Mouse (Mus musculus): ENCODE data around the gene Sema3b. TPM values are rescaled to one million over a fixed set of nuclear protein-coding genes. Genes with fewer than 3 reads are reported as not detected.

Gene Sema3b
- polyA plus RNA-seq, 1 experiment = 3.9 TPM

- H3K4me1 ChIP-seq (ENCODE audit: control insufficient read depth, insufficient read depth, low read length) = peaks cover 36% of the 10 kb centered on the region
- DNase-seq = no peak
- no peak for TF ChIP-seq CTCF (IDR thresholded peaks at IDR 0.05; ENCODE audit: borderline replicate concordance, insufficient read depth, low read depth, low read length)
- TF ChIP-seq POLR2A (IDR thresholded peaks at IDR 0.05; ENCODE audit: borderline replicate concordance, insufficient read depth, low read length) = no peak
- H3K4me3 ChIP-seq (replicated peaks; ENCODE audit: insufficient read depth, low read depth, low read length) = no peak overlapping the region
- WGBS = 72% methylated on average over 9 of the region's 9 CpGs
- H3K27me3 ChIP-seq (ENCODE audit: control insufficient read depth, insufficient read depth, low read length) = no peaks in the 10 kb centered on the region
- no peak overlapping the region for H3K27ac ChIP-seq (ENCODE audit: insufficient read depth, low read length)
These were observed 22.3 kb upstream of the Sema3b start for GRCm38 (mm10) chr9:107631311-107631826.

- Histone ChIP-seq H3K4me1 (ENCODE audit: control insufficient read depth, insufficient read depth, low read length) (peaks cover 41% of the 10 kb centered on the region), H3K4me3 (replicated peaks; ENCODE audit: insufficient read depth, low read depth, low read length) (no peak overlapping the region), H3K27ac (ENCODE audit: insufficient read depth, low read length) (no peak overlapping the region), H3K27me3 (ENCODE audit: control insufficient read depth, insufficient read depth, low read length) (no peaks in the 10 kb centered on the region)
- 62% methylated on average over 4 of the region's 4 CpGs for WGBS
- DNase-seq = peak; percentile 46 to 56
- TF ChIP-seq POLR2A (IDR thresholded peaks at IDR 0.05; ENCODE audit: borderline replicate concordance, insufficient read depth, low read length) (no peak), CTCF (IDR thresholded peaks at IDR 0.05; ENCODE audit: borderline replicate concordance, insufficient read depth, low read depth, low read length) (no peak)
These were observed 21.5 kb upstream of the Sema3b start for GRCm38 (mm10) chr9:107630576-107630975.

DNA sequence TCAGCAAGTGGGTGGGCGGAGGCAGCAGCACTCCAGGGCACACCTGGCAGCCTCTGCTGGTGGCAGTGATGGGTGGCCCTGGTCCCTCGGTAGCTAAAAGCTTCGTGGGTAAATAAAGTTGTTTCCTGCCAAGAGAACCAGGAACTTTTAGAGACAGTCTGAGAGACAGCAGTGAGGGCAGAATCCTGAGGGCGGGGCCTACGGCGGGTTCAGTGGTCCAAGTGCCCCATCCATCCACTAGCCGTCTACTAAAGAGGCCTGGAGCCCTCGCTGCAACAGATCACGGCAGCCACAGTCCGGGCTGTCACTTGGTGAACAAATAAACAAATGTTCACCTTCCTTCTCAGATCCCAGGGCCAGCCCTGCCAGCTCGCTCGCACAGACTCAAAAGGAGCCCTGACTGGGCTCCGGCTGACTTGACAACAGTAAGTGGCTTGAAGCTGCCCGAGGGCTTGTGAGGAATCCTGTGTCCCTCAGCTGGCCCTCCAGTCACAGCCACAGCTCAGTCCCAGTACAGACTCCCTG lies 20.9 kb upstream of the Sema3b start:
- Histone ChIP-seq H3K27me3 (ENCODE audit: control insufficient read depth, insufficient read depth, low read length) (no peaks in the 10 kb centered on the region), H3K4me1 (ENCODE audit: control insufficient read depth, insufficient read depth, low read length) (peaks cover 45% of the 10 kb centered on the region), H3K27ac (ENCODE audit: insufficient read depth, low read length) (no peak overlapping the region), H3K4me3 (replicated peaks; ENCODE audit: insufficient read depth, low read depth, low read length) (no peak overlapping the region)
- WGBS = 48% methylated on average over 14 of the region's 14 CpGs
- TF ChIP-seq CTCF (IDR thresholded peaks at IDR 0.05; ENCODE audit: borderline replicate concordance, insufficient read depth, low read depth, low read length) = no peak
- no peak for TF ChIP-seq POLR2A (IDR thresholded peaks at IDR 0.05; ENCODE audit: borderline replicate concordance, insufficient read depth, low read length)
- no peak for DNase-seq

DNA sequence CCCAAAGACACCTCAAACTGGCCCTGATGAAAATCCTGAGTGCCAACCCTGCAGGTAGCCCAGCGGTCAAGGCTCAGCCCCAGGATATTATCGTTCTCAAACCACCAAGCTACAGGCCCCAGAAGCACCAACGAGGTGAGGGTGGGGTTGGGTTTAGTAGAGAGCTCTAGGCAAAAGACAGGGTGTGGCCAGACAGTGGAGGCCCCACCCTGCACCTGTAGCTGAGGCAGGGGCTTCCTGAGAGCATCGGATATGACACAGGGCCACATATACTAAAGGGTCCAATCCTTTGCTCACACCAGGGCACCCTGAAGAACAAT lies 20.3 kb upstream of the Sema3b start:
- Histone ChIP-seq H3K4me1 (ENCODE audit: control insufficient read depth, insufficient read depth, low read length) (peaks cover 51% of the 10 kb centered on the region), H3K27me3 (ENCODE audit: control insufficient read depth, insufficient read depth, low read length) (no peaks in the 10 kb centered on the region), H3K4me3 (replicated peaks; ENCODE audit: insufficient read depth, low read depth, low read length) (no peak overlapping the region), H3K27ac (ENCODE audit: insufficient read depth, low read length) (no peak overlapping the region)
- no peak for TF ChIP-seq CTCF (IDR thresholded peaks at IDR 0.05; ENCODE audit: borderline replicate concordance, insufficient read depth, low read depth, low read length)
- TF ChIP-seq POLR2A (IDR thresholded peaks at IDR 0.05; ENCODE audit: borderline replicate concordance, insufficient read depth, low read length) = no peak
- WGBS = 20% methylated on average over 4 of the region's 4 CpGs
- DNase-seq = no peak

- TF ChIP-seq CTCF (IDR thresholded peaks at IDR 0.05; ENCODE audit: borderline replicate concordance, insufficient read depth, low read depth, low read length) = no peak
- TF ChIP-seq POLR2A (IDR thresholded peaks at IDR 0.05; ENCODE audit: borderline replicate concordance, insufficient read depth, low read length) = no peak
- DNase-seq = no peak
- H3K4me3 ChIP-seq (replicated peaks; ENCODE audit: insufficient read depth, low read depth, low read length) = no peak overlapping the region
- no peaks in the 10 kb centered on the region for H3K27me3 ChIP-seq (ENCODE audit: control insufficient read depth, insufficient read depth, low read length)
- WGBS = 37% methylated on average over 14 of the region's 15 CpGs
- H3K4me1 ChIP-seq (ENCODE audit: control insufficient read depth, insufficient read depth, low read length) = peaks cover 51% of the 10 kb centered on the region
- no peak overlapping the region for H3K27ac ChIP-seq (ENCODE audit: insufficient read depth, low read length)
These were observed 19.8 kb upstream of the Sema3b start for GRCm38 (mm10) chr9:107628721-107629410.

- 52% methylated on average over 20 of the region's 20 CpGs for WGBS
- peaks cover 50% of the 10 kb centered on the region for H3K4me1 ChIP-seq (ENCODE audit: control insufficient read depth, insufficient read depth, low read length)
- H3K27ac ChIP-seq (ENCODE audit: insufficient read depth, low read length) = no peak overlapping the region; the same call in 1 of the 2 replicates
- H3K27me3 ChIP-seq (ENCODE audit: control insufficient read depth, insufficient read depth, low read length) = no peaks in the 10 kb centered on the region
- H3K4me3 ChIP-seq (replicated peaks; ENCODE audit: insufficient read depth, low read depth, low read length) = no peak overlapping the region
- TF ChIP-seq POLR2A (IDR thresholded peaks at IDR 0.05; ENCODE audit: borderline replicate concordance, insufficient read depth, low read length) (no peak), CTCF (IDR thresholded peaks at IDR 0.05; ENCODE audit: borderline replicate concordance, insufficient read depth, low read depth, low read length) (no peak)
- no peak for DNase-seq
These were observed 18.6 kb upstream of the Sema3b start for GRCm38 (mm10) chr9:107627387-107628255.

DNA sequence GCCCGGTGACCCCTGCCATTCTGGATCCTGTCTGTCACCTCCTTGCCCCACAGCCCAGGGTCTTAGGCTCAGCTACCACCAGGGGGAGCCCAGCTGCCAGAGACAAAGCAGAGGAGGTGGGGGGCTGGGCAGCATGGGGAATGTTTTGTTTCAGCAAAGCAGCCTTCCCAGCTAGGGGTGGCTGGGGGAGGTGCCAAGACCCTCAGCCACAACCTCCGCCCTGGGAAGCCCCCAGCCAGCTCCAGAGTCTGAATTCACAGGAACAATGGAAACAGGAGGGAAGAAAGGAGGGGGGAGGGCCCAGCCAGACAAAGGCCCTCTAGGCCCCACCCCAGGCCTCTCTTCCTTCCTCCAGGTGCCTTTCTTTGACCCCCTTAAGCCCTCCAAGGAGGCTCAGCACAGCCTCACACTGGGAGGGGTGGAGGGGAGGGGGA lies 17.8 kb upstream of the Sema3b start:
- H3K4me3 ChIP-seq (replicated peaks; ENCODE audit: insufficient read depth, low read depth, low read length) = peak overlapping the region; percentile 31
- WGBS = 15% methylated on average over 2 of the region's 2 CpGs
- no peak for TF ChIP-seq POLR2A (IDR thresholded peaks at IDR 0.05; ENCODE audit: borderline replicate concordance, insufficient read depth, low read length)
- TF ChIP-seq CTCF (IDR thresholded peaks at IDR 0.05; ENCODE audit: borderline replicate concordance, insufficient read depth, low read depth, low read length) = peak; percentile 74
- peak; percentile 70 to 75 for DNase-seq
- peaks cover 43% of the 10 kb centered on the region for H3K4me1 ChIP-seq (ENCODE audit: control insufficient read depth, insufficient read depth, low read length)
- peak overlapping the region; percentile 72 for H3K27ac ChIP-seq (ENCODE audit: insufficient read depth, low read length)
- H3K27me3 ChIP-seq (ENCODE audit: control insufficient read depth, insufficient read depth, low read length) = no peaks in the 10 kb centered on the region
